Mouse (Mus musculus) lung, adult 2 months (tissue): ENCODE data around the gene 0610030E20Rik.
A peak's percentile ranks its signal among the peaks of the same experiment; 100 is the strongest.

Experiments
- CTCF ChIP-seq: fragments of 200-500 bp; IDR thresholded peaks from 2 replicates; pipeline ENCODE4 v1.5.1; 2011; ENCODE audit warnings: mild to moderate bottlenecking, low read length, control low read depth; ENCODE audit not compliant: insufficient read depth
- POLR2A ChIP-seq: fragments of 200-500 bp; IDR thresholded peaks from 2 replicates; pipeline ENCODE4 v1.6.1; 2011; ENCODE audit warnings: low read depth, mild to moderate bottlenecking, control low read depth, low read length, borderline replicate concordance; ENCODE audit errors: extremely low read depth

DNA sequence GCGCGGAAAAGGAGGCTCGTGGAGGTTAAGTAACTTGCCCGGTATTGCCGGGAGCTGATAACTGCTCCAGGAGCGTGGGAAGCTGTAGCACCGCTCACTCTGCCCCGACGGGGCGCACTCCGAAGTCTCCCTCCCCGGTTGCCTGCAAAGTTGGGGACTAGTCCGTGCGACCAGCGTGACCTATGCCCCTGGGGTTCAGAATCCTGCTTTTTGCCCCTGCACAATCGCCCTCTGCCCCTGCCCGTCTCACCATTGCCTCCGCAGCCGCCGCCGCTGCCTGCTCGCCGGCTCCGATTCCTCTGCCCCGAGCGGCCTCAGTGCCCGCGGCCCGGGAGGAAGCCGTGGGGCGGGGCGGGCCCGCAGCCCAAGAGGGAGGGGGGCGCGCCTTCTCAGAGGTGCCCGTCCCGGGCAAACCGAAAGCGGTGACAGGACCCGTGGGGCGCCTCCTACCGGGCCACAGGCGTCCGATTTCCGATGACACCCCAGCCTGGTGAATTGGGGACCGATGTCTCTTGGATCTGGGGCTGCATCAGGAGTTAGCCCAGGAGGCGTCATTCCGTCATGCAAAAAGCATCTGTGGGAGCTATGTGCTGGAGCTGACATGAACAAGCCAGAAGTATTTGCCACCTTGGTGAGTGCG, 33.1 kb downstream of the 0610030E20Rik start, which contains the start of gene Vamp5:
- TF ChIP-seq CTCF (peak; percentile 39; the same call in 1 of the 2 replicates), POLR2A (peak; percentile 55; the same call in 1 of the 2 replicates)
